Mouse (Mus musculus) intestine, embryonic 15.5 days (tissue): ENCODE data around the gene Scyl1. TPM values are rescaled to one million over a fixed set of nuclear protein-coding genes. Genes with fewer than 3 reads are reported as not detected.

Source experiments
- ATAC-seq: fragments of 200-750 bp; cut with Nextera tagmentation; 2 replicates; pipeline ENCODE4 v1.8.0; 2017; ENCODE audit warnings: moderate TSS enrichment, moderate library complexity
- H3K27ac ChIP-seq: fragments of 300-500 bp; sonication (generic); 2 replicates; pipeline ENCODE4 v1.5.1; 2015; ENCODE audit warnings: mild to moderate bottlenecking, inconsistent platforms
- H3K27me3 ChIP-seq: fragments of 300-500 bp; sonication (generic); replicated peaks from 2 replicates; pipeline ENCODE4 v1.6.1; 2015; ENCODE audit warnings: inconsistent platforms
- H3K36me3 ChIP-seq: fragments of 300-500 bp; sonication (generic); 2 replicates; pipeline ENCODE4 v1.6.1; 2015; ENCODE audit warnings: inconsistent platforms
- H3K4me1 ChIP-seq: fragments of 300-500 bp; sonication (generic); replicated peaks from 2 replicates; pipeline ENCODE4 v1.6.1; 2015; ENCODE audit warnings: inconsistent platforms
- H3K4me2 ChIP-seq: fragments of 300-500 bp; sonication (generic); replicated peaks from 2 replicates; pipeline ENCODE4 v1.6.1; 2015; ENCODE audit warnings: mild to moderate bottlenecking, inconsistent platforms
- H3K4me3 ChIP-seq: fragments of 300-500 bp; sonication (generic); replicated peaks from 2 replicates; pipeline ENCODE4 v1.5.1; 2015; ENCODE audit warnings: inconsistent platforms
- H3K9ac ChIP-seq: fragments of 300-500 bp; sonication (generic); 2 replicates; pipeline ENCODE4 v1.6.1; 2015; ENCODE audit warnings: inconsistent platforms
- H3K9me3 ChIP-seq: fragments of 300-500 bp; sonication (generic); 2 replicates; pipeline ENCODE4 v1.6.1; 2016; ENCODE audit warnings: inconsistent platforms
- WGBS: fragments of 180-500 bp; shearing (Covaris S2); methylation state at CpG from one replicate; pipeline ENCODE4 v1.1.7; 2015; 5-methylcytosine and 5-hydroxymethylcytosine counted together
- polyA plus RNA-seq: library from polyadenylated mRNA; unstranded; fragments of >200 nt; fragmentation: Nextera tagmentation; extraction: Ambion mirVana; gene quantifications from 2 replicates; pipeline ENCODE4 v1.2.1, GENCODE M21; 2015

Gene Scyl1
- polyA plus RNA-seq, 1 experiment from 2014 or later = 60.9 TPM

GRCm38 (mm10) chr19:5715793-5716688 lies 55.2 kb downstream of the Scyl1 start:
- Histone ChIP-seq H3K36me3 (peaks cover 30% of the 10 kb centered on the region), H3K9me3 (no peaks in the 10 kb centered on the region), H3K27ac (0 out of 2 replicates have a peak overlapping the region, but pooled peaks have one; percentile 15), H3K4me2 (peak overlapping the region; percentile 24), H3K4me3 (no peak overlapping the region), H3K9ac (0 out of 2 replicates have a peak overlapping the region, but pooled peaks have one; percentile 13), H3K27me3 (no peaks in the 10 kb centered on the region), H3K4me1 (peaks cover 24% of the 10 kb centered on the region)
- ATAC-seq = peak; percentile 60
- WGBS = 33% methylated on average over 43 of the region's 43 CpGs

GRCm38 (mm10) chr19:5713730-5714129 lies 57.5 kb downstream of the Scyl1 start:
- Histone ChIP-seq H3K4me2 (peak overlapping the region; percentile 28; the same call in 1 of the 2 replicates), H3K4me1 (peaks cover 24% of the 10 kb centered on the region), H3K9ac (no peak overlapping the region; the same call in 1 of the 2 replicates), H3K27me3 (no peaks in the 10 kb centered on the region), H3K4me3 (no peak overlapping the region), H3K9me3 (no peaks in the 10 kb centered on the region), H3K36me3 (peaks cover 30% of the 10 kb centered on the region), H3K27ac (peak overlapping the region; percentile 49; the same call in 1 of the 2 replicates)
- WGBS = 9% methylated on average over 2 of the region's 2 CpGs
- ATAC-seq = peak; percentile 89

- Histone ChIP-seq H3K4me2 (peak overlapping the region; percentile 28; the same call in 1 of the 2 replicates), H3K4me3 (no peak overlapping the region), H3K27ac (peak overlapping the region; percentile 49; the same call in 1 of the 2 replicates), H3K9ac (peak overlapping the region; percentile 1; the same call in 1 of the 2 replicates), H3K4me1 (peaks cover 24% of the 10 kb centered on the region), H3K36me3 (peaks cover 33% of the 10 kb centered on the region), H3K9me3 (no peaks in the 10 kb centered on the region), H3K27me3 (no peaks in the 10 kb centered on the region)
- no peak for ATAC-seq
- WGBS = 67% methylated on average over 5 of the region's 5 CpGs
Observed at GRCm38 (mm10) chr19:5713255-5713654, 58.0 kb downstream of the Scyl1 start.

- WGBS = 92% methylated on average over 14 of the region's 14 CpGs
- Histone ChIP-seq H3K36me3 (peaks cover 38% of the 10 kb centered on the region), H3K27me3 (no peaks in the 10 kb centered on the region), H3K4me2 (no peak overlapping the region), H3K4me3 (no peak overlapping the region), H3K27ac (no peak overlapping the region), H3K4me1 (peaks cover 24% of the 10 kb centered on the region), H3K9ac (no peak overlapping the region), H3K9me3 (no peaks in the 10 kb centered on the region)
- ATAC-seq = no peak
Observed at GRCm38 (mm10) chr19:5711907-5712460, 59.2 kb downstream of the Scyl1 start.

- 28% methylated on average over 3 of the region's 3 CpGs for WGBS
- H3K9me3 ChIP-seq = no peaks in the 10 kb centered on the region
- no peak overlapping the region for H3K27ac ChIP-seq
- ATAC-seq = no peak
- H3K36me3 ChIP-seq = peaks cover 38% of the 10 kb centered on the region
- H3K4me3 ChIP-seq = no peak overlapping the region
- H3K4me1 ChIP-seq = peaks cover 17% of the 10 kb centered on the region
- H3K9ac ChIP-seq = no peak overlapping the region
- H3K27me3 ChIP-seq = no peaks in the 10 kb centered on the region
- no peak overlapping the region for H3K4me2 ChIP-seq
Observed at GRCm38 (mm10) chr19:5711218-5711617, 60.0 kb downstream of the Scyl1 start.

- H3K36me3 ChIP-seq = peaks cover 37% of the 10 kb centered on the region
- no peak overlapping the region for H3K4me2 ChIP-seq
- peaks cover 18% of the 10 kb centered on the region for H3K4me1 ChIP-seq
- no peaks in the 10 kb centered on the region for H3K9me3 ChIP-seq
- H3K4me3 ChIP-seq = no peak overlapping the region
- H3K27me3 ChIP-seq = no peaks in the 10 kb centered on the region
- no peak for ATAC-seq
- H3K27ac ChIP-seq = no peak overlapping the region
- H3K9ac ChIP-seq = no peak overlapping the region
- WGBS = 92% methylated on average over 8 of the region's 8 CpGs
Observed at GRCm38 (mm10) chr19:5710581-5710980, 60.6 kb downstream of the Scyl1 start.

GRCm38 (mm10) chr19:5710068-5710467 lies 61.2 kb downstream of the Scyl1 start:
- H3K9ac ChIP-seq = no peak overlapping the region
- no peak overlapping the region for H3K4me2 ChIP-seq
- peaks cover 22% of the 10 kb centered on the region for H3K4me1 ChIP-seq
- no peaks in the 10 kb centered on the region for H3K27me3 ChIP-seq
- no peaks in the 10 kb centered on the region for H3K9me3 ChIP-seq
- no peak overlapping the region for H3K4me3 ChIP-seq
- no peak for ATAC-seq
- WGBS = 97% methylated on average over 6 of the region's 6 CpGs
- no peak overlapping the region for H3K27ac ChIP-seq
- peaks cover 34% of the 10 kb centered on the region for H3K36me3 ChIP-seq

Other genes with a start within 250 kb of the Scyl1 start
- 19.3 TPM in 2 replicates for gene Ovol1, start 210.8 kb downstream of the Scyl1 start, polyA plus RNA-seq
- 7.9 and 9.9 TPM in 2 replicates for gene Ap5b1, start 203.4 kb downstream of the Scyl1 start, polyA plus RNA-seq
- 128 and 149 TPM in 2 replicates for gene Rnaseh2c, start 169.5 kb downstream of the Scyl1 start, polyA plus RNA-seq
- gene Kat5, start 161.2 kb downstream of the Scyl1 start, polyA plus RNA-seq = 44.1 and 47.3 TPM in 2 replicates
- gene Rela, start 133.9 kb downstream of the Scyl1 start, polyA plus RNA-seq = 43.0 and 43.3 TPM in 2 replicates
- gene Sipa1, start 107.7 kb downstream of the Scyl1 start, polyA plus RNA-seq = 21.5 and 23.8 TPM in 2 replicates
- 33.7 and 36.3 TPM in 2 replicates for gene Map3k11, start 82.7 kb downstream of the Scyl1 start, polyA plus RNA-seq
- 16.3 and 16.8 TPM in 2 replicates for gene Pcnx3, start 82.5 kb downstream of the Scyl1 start, polyA plus RNA-seq
- gene Kcnk7, start 67.1 kb downstream of the Scyl1 start, polyA plus RNA-seq = 0.29 and 0.43 TPM in 2 replicates
- 38.6 and 40.1 TPM in 2 replicates for gene Ehbp1l1, start 45.1 kb downstream of the Scyl1 start, polyA plus RNA-seq
- 68.7 and 69.6 TPM in 2 replicates for gene Fam89b, start 41.8 kb downstream of the Scyl1 start, polyA plus RNA-seq
- 20.7 and 21.7 TPM in 2 replicates for gene Ltbp3, start 30.5 kb downstream of the Scyl1 start, polyA plus RNA-seq
- 26.9 and 28.0 TPM in 2 replicates for gene Frmd8, start 103.9 kb upstream of the Scyl1 start, polyA plus RNA-seq
- 3.5 and 4.2 TPM in 2 replicates for gene Slc25a45, start 106.4 kb upstream of the Scyl1 start, polyA plus RNA-seq
- gene Tigd3, start 122.7 kb upstream of the Scyl1 start, polyA plus RNA-seq = 1.9 and 2.7 TPM in 2 replicates
- 109 and 118 TPM in 2 replicates for gene Dpf2, start 141.6 kb upstream of the Scyl1 start, polyA plus RNA-seq
- 11.9 and 12.4 TPM in 2 replicates for gene Cdc42ep2, start 153.4 kb upstream of the Scyl1 start, polyA plus RNA-seq
- gene Pola2, start 192.8 kb upstream of the Scyl1 start, polyA plus RNA-seq = 64.0 and 65.8 TPM in 2 replicates
- gene Slc22a20, start 214.7 kb upstream of the Scyl1 start, polyA plus RNA-seq = not detected in 2 replicates
- gene Capn1, start 244.5 kb upstream of the Scyl1 start, polyA plus RNA-seq = 10.3 and 10.4 TPM in 2 replicates